Mouse (Mus musculus) ovary, postnatal 14 days (tissue): ENCODE measurements around the gene Grasp.

Experiments
- DNase-seq: peaks from one replicate; pipeline ENCODE4 v3.0.0; 2022; ENCODE audit warnings: low spot score

The Grasp gene

DNA sequence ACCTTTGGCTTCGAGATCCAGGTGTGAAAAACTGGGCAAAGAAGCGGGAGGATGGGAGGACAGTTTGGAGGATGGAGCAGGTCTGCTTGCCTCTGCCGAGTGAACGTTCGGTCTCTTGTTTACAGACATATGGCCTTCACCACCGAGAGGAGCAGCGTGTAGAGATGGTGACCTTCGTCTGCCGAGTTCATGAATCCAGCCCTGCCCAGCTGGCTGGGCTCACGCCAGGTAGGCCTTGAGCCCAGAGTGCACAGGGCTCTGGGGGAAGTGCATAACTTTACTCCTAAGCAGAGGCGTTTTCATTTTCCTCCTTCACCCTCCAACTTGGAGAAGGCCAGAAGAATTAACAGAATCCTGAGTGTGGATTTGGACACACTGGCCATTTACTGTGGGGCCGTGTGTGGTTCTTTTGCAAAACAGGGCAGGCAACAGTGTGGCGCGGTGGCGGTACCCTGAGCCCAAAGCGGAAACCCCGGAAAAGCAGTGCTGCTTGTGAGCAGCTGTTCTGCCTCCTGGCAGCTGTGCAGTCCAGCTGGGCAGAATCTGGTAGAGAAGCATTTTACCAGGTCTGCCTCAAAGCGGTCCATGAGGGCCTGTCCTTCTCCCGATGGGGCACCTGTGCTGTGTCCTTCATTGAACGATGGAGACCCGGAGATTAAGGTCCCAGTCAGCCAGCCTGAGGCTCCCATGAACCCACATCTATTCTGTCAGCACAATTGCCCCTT lies 5.0 kb downstream of the Grasp start:
- no peak for DNase-seq

DNA sequence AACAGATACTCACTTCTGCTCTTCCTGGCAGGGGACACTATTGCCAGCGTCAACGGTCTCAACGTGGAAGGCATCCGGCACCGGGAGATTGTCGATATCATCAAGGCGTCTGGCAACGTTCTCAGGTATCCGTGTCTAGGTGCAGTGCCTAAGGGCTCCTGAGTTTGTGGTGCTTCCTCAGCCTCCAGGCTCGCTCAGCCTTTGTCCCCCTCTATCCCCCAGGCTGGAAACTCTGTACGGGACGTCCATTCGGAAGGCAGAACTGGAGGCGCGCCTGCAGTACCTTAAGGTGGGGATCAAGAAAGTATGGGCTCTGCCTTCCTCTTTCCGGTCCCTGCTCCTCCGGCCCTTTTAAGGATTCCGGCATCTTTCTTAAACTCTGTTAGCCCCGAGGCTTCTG lies 6.5 kb downstream of the Grasp start:
- DNase-seq: no peak

DNA sequence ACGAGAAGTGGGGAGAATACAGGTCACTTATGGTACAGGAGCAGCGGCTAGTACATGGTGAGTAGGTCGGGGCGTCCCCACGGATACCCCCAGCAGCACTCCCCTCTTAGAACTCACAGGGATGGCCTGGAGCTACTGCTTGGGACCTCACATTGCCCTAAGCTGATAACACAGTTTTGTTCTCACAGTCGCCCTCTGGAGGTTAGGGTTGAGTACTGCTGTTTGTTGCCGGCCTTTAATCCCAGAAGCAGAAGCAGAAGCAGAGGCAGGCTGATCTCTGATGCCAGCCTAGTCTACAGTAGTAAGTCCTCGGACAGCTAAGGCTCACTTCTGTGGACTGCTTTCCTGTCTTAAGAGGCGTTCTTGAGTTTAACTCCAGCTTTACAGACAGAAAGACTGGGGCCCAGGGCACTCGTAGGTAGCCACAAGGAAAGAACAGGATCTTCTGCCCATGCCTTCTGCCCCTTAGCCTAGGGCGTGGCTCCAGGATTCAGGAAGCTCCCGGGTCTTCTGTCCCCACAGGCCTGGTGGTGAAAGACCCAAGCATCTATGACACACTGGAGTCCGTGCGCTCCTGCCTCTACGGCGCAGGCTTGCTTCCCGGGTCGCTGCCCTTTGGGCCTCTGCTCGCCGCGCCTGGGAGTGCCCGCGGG lies 7.1 kb downstream of the Grasp start:
- no peak for DNase-seq

GRCm38 (mm10) chr15:101231648-101232180 lies 7.7 kb downstream of the Grasp start:
- DNase-seq: no peak

GRCm38 (mm10) chr15:101232607-101233006 lies 8.6 kb downstream of the Grasp start:
- DNase-seq: no peak

DNA sequence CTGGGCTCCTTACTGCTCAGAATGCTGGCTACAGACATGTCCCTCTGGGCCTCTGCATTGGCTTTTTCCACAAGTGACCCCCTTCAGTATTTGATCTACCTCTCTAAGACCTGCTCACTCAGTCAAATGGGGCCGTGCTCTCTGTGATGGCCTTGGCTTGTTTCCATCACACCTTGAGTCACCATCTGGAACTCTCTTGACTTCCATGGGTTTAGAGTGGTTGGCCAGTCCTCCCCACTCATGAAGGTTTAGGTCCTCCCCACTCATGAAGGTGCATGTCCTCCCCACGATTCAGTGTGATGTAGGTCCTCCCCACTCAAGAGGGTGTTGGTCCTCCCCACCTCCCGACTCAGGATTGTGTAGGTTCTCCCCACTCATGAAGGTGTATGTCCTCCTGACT lies 9.2 kb downstream of the Grasp start:
- no peak for DNase-seq

GRCm38 (mm10) chr15:101233641-101234275 lies 9.8 kb downstream of the Grasp start:
- DNase-seq: no peak

DNA sequence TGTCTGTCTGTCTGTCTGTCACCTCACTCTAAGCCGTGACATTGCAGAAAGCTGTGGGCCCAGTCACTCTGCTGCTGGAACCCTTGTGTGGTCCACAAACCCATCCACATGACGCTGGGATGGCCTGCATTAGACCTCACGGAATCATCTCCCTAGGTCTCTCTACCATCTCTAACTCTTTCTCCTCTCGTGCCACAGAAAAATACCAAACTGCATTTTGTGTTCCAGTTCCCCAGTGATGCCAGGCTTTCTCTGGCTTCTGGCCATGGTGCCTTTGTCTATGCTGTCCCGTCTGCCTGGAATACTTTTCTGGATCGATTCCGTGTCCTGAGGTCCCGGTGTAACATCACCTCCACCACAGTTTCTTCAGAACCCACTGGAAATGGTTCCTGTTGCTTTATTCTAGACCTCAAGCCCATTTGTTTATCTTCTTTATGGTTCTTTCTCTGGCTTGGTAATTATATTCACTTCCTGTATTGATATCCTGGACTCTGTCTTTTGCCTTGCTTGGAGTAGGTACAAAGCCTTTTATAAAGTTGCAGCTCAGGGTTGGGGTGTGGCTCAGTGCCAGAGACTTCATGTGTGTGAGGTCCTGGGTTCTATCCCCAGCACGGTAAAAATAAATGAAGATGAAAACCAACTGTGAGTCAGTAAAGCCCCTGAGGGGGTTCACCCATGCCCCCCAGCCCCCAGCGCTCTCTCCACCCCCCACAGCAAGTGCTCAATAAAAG lies 10.8 kb downstream of the Grasp start:
- no peak for DNase-seq

DNA sequence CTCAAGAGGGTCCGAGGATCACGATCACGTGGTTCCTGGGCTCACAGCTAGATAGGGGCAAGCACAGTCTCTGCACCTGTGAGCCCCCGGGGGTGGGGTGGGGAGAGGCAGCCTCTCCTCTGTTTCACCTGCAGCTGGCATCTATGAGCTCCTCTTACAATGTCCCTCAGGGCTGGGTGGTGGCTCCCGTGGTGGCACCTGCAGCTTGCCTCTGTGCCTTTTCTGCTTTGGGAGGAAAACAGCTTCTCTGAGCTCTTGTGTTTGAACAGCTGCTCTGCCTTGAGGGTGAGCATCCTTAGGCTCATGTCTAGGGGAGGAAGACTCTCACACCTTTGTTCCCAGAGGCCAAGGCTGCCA lies 11.3 kb downstream of the Grasp start:
- DNase-seq: no peak

- no peak for DNase-seq
Measured at GRCm38 (mm10) chr15:101235728-101236327, 11.8 kb downstream of the Grasp start.

GRCm38 (mm10) chr15:101236878-101237277 lies 12.9 kb downstream of the Grasp start:
- peak; percentile 70 for DNase-seq

GRCm38 (mm10) chr15:101238885-101239511 lies 15.0 kb downstream of the Grasp start:
- DNase-seq: no peak

- no peak for DNase-seq
Measured at GRCm38 (mm10) chr15:101239821-101240220, 15.8 kb downstream of the Grasp start.

GRCm38 (mm10) chr15:101240799-101241204 lies 16.8 kb downstream of the Grasp start:
- DNase-seq: peak; percentile 74

GRCm38 (mm10) chr15:101241236-101241635 lies 17.2 kb downstream of the Grasp start:
- DNase-seq: no peak

- DNase-seq: no peak
Measured at GRCm38 (mm10) chr15:101241853-101242252, 17.9 kb downstream of the Grasp start.

- DNase-seq: no peak
Measured at GRCm38 (mm10) chr15:101242645-101243044, 18.7 kb downstream of the Grasp start.

DNA sequence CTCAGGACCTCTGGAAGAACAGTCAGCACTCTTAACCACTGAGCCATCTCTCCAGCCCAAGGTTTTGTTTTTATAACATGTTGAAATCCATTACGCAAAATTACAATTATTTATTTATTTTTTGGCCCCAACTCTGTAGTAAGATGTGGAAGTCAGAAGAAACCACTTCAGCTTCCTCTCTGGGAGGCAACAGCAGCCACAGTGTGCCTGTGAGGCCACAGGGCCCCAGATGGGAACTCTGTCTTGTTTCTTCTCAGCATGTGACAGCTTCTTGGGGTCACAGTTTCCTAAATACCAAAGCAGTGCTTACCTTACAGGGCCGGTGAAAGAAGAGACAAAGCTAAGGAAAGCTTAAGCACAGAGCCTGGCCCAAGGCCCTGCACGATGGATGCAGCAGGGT lies 20.0 kb downstream of the Grasp start:
- DNase-seq: no peak

DNA sequence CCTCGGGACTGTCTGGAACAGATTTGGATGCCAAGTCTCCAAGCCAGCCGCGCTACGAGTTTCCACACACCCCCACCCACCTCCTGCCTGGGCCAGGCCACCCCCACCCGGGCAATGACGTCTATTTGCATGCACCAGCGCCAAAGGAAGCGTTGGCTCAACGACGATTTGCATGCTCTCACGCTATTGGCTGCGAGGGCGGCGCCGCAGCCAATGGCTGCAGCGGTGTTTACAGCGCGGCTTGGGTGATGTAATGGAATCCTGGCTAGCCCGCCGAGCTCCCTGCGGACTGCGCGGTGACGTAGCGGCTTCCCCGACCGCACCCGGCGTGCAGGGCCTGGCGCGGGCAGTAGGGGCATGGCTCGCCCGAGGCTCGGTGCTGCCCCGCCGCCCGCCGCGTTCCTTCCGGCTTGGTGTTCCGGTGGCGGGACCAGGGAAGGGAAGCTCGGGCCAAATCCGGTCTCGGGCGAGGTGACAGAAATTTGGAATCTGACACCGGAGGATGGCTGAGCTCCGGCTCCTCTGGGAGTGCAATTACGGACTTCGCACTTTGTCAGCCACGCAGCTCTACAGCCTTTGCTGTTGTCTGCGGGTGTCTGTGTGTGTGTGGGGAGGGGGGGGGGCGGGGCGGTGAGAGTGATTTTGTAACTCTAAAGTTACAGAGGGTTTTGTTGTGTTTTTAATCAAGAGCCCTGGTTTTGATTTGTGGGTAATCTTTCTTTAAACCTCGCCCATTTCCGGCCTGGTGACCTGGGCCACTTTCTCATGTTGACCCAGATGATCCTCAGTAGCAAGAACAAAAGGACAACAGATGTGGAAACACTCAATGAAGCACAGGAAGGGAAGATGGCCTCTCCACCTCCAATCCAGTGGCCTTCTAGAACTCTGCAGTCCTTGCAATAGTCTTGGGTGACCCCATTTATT lies 22.5 kb downstream of the Grasp start:
- DNase-seq: peak; percentile 89

DNA sequence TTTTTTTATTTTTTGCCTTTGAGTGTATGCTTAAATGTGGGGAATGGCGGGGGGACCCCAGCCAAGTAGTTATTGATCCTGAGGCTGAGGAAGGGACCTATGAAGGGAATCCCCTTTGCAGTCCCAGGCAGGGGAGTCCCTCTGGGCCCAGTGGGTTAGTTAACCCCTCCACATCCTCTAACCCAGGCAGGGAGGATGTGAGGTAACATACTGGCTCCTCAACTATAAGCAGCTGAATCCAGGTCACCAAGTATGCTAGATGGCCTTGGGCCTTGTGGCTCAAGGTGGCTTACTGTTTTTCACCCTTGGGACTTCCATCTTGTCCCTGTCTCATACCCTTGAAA lies 23.1 kb downstream of the Grasp start:
- DNase-seq: no peak
